Mouse (Mus musculus) olfactory bulb, adult 2 months (tissue): ENCODE measurements around the gene Tff2.

Experiments
- CTCF ChIP-seq: fragments of 200-500 bp; IDR thresholded peaks from 2 replicates; pipeline ENCODE4 v1.5.1; 2012; ENCODE audit warnings: low read depth, mild to moderate bottlenecking, low read length, moderate library complexity; ENCODE audit not compliant: insufficient read depth
- POLR2A ChIP-seq: fragments of 200-500 bp; IDR thresholded peaks from 2 replicates; pipeline ENCODE4 v1.6.1; 2012; ENCODE audit warnings: mild to moderate bottlenecking, low read depth, low read length, moderate library complexity; ENCODE audit not compliant: insufficient read depth

GRCm38 (mm10) chr17:31184269-31184990, 40.3 kb upstream of the Tff2 start:
- TF ChIP-seq POLR2A (no peak), CTCF (no peak)
